Mouse (Mus musculus) ES-E14 (cell line): ENCODE measurements at regions not wholly inside any gene's neighbourhood (a gene's known extent, or its start where the extent isn't known, plus 50 kb on each side); places are given as distances from the start of the nearest gene placed in this dataset.

Experiments
- MAFK ChIP-seq: IDR thresholded peaks from 2 replicates; pipeline ENCODE4 v1.6.1; 2014; ENCODE audit warnings: mild to moderate bottlenecking, low read depth, low read length, inconsistent platforms; ENCODE audit not compliant: insufficient read depth
- ZC3H11A ChIP-seq: IDR thresholded peaks from 2 replicates; pipeline ENCODE4 v1.6.1; 2012; ENCODE audit warnings: low read depth, mild to moderate bottlenecking, inconsistent platforms, low read length, borderline replicate concordance
- ZNF384 ChIP-seq: IDR thresholded peaks from 2 replicates; pipeline ENCODE4 v1.6.1; 2012; ENCODE audit warnings: low read depth, low read length, inconsistent platforms

GRCm38 (mm10) chr2:157676396-157677176 is 60.6 kb upstream of the Ctnnbl1 start:
- TF ChIP-seq ZNF384, result no peak
- no peak for TF ChIP-seq ZC3H11A
- TF ChIP-seq MAFK, result no peak
